In genomic region chr8:110936217-110936616, GRCm38 (mm10) we compare ENCODE assay signal across 9 mouse cellular contexts. TPM values are rescaled to one million over a fixed set of nuclear protein-coding genes. Genes with fewer than 3 reads are reported as not detected.
DNase-seq lines count a peak whose midpoint lies in the region; ATAC-seq lines count a peak whose summit lies in the region.
"Had no signal": no experiment of that assay in that cellular context is flagged by ENCODE, and none has a peak within 500 bp of the region (broad histone marks: within the 10 kb centered on the region; RNA-seq: fewer than 3 reads in every experiment).

No protein-coding gene starts in this region.

- DNase-seq in layer of hippocampus, adult 11-12 months (ENCODE audit: low spot score): peak; percentile 54
- no peak for DNase-seq in layer of hippocampus, postnatal 10 days (ENCODE audit: low spot score in 2 of 2)
- DNase-seq in testis, postnatal 14 days (ENCODE audit: low spot score): peak; percentile 72
- DNase-seq in testis, postnatal 10 days (ENCODE audit: low spot score): no peak
- peak; percentile 51 for DNase-seq in gastrocnemius, postnatal 14 days
- no peak for DNase-seq in spleen, postnatal 14 days (ENCODE audit: low spot score in 2 of 2)
- DNase-seq: lung, postnatal 10 days had no signal

- intact Hi-C loops in gastrocnemius, postnatal 14 days (cut with DNase I; ENCODE audit: low total_unique reads): no loop called here

- no peak for ATAC-seq in erythroblast, adult 5-6 weeks (replicated peaks; ENCODE audit: low FRiP score, poor library complexity, severe bottlenecking)
- ATAC-seq: Patski had no signal

RNA-seq across cellular contexts. Expression of gene St3gal2, which starts 16.5 kb away (rescaled TPM):
- total RNA-seq in layer of hippocampus, postnatal 10 days (2021): 10 to 100 TPM; 84.2 to 88.2 TPM
- 10 to 100 TPM; 32.0 to 35.6 TPM for total RNA-seq in gastrocnemius, postnatal 14 days (2021)
- total RNA-seq in erythroblast, adult 5-6 weeks (2015; ENCODE audit: low replicate concordance): 60.1 and 66.5 TPM in 2 replicates
- total RNA-seq in erythroblast, adult 5-6 weeks (2017; ENCODE audit: low replicate concordance): 66.0 and 95.1 TPM in 2 replicates

RNA-seq across cellular contexts. Expression of gene Fuk, which starts 33.9 kb away (rescaled TPM):
- 10 to 100 TPM; 15.2 to 16.4 TPM for total RNA-seq in layer of hippocampus, postnatal 10 days (2021)
- 1 to 10 TPM; 3.3 to 4.1 TPM for total RNA-seq in gastrocnemius, postnatal 14 days (2021)
- total RNA-seq in erythroblast, adult 5-6 weeks (2015; ENCODE audit: low replicate concordance): 0.58 and 3.3 TPM in 2 replicates
- 0.68 and 0.98 TPM in 2 replicates for total RNA-seq in erythroblast, adult 5-6 weeks (2017; ENCODE audit: low replicate concordance)

Comparison
In these comparisons a context has a peak if more than half of its experiments do, and no peak if none do; other contexts are left out.
1. DNase-seq: peak in layer of hippocampus, adult 11-12 months (single experiment), testis, postnatal 14 days (single experiment) and gastrocnemius, postnatal 14 days (single experiment); none in layer of hippocampus, postnatal 10 days (0 of 2), testis, postnatal 10 days (single experiment) and spleen, postnatal 14 days (0 of 2).